Mouse (Mus musculus) layer of hippocampus, adult 9-11 months (tissue): ENCODE results near the gene Ralb.
A peak's percentile ranks its signal among the peaks of the same experiment; 100 is the strongest.

Source experiments
- DNase-seq: peaks from one replicate; pipeline ENCODE4 v3.0.0; 2022

Gene Ralb

GRCm38 (mm10) chr1:119443591-119444350 lies 60.8 kb downstream of the Ralb start:
- no peak for DNase-seq

DNA sequence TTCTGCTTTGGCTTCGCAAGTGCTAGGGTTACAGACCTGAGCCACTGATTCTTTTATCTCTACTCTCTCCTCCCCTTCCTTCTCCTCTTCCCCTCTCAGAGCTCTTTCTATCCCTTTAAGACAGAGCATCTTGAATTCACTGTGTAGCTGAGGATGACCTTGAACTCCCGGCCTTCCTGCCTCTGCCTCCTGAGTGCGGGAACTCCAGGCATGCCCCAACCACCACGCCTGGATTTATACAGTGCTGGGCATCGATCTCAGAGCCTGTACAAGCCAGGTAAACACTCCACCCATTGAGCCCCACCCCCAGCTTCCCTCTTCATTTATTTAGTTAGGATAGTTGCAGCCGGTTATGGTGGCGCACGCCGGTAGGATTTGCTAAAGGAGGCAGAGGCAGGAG lies 61.7 kb downstream of the Ralb start:
- no peak for DNase-seq

DNA sequence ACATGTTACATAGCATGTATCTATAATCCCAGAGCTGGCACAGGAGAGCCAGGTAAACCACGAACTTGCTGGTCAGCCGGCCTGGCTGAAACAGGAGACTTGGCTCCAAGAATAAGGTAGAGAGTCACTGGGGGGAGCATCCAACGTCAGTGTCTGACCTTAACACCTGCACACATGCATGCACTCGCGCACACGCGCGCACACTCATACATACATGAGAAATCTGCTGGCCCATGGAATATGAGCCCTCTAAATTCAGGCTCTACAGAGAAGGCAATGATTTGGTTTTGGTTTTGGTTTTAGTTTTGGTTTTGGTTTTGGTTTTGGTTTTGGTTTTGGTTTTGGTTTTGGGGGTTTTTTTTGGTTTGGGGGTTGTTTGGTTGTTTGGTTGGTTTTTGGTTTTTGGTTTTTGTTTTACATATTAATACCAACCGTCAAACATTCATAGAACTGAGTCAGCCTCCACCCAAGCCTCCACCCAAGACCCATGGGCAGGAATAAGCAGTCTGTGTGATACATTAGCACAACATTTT lies 66.4 kb downstream of the Ralb start:
- no peak for DNase-seq

DNA sequence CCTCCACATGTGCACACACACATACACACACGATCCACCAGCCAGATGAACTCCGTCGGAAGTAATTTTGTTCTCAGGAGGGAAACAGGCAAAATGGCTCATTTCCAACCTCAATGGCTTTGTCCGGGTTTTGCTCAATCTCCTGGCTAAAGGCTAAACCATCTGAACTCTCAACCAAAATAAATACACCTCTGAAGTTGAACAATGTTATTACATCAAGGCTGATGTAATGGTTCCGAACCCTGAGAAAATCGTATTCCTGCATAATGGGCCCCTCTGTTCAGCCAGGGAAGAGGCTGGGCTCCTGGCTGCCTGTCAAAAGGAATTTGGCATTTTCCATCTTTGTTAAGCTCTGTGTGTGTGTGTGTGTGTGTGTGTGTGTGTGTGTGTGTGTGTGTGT lies 67.2 kb downstream of the Ralb start:
- DNase-seq: no peak

DNA sequence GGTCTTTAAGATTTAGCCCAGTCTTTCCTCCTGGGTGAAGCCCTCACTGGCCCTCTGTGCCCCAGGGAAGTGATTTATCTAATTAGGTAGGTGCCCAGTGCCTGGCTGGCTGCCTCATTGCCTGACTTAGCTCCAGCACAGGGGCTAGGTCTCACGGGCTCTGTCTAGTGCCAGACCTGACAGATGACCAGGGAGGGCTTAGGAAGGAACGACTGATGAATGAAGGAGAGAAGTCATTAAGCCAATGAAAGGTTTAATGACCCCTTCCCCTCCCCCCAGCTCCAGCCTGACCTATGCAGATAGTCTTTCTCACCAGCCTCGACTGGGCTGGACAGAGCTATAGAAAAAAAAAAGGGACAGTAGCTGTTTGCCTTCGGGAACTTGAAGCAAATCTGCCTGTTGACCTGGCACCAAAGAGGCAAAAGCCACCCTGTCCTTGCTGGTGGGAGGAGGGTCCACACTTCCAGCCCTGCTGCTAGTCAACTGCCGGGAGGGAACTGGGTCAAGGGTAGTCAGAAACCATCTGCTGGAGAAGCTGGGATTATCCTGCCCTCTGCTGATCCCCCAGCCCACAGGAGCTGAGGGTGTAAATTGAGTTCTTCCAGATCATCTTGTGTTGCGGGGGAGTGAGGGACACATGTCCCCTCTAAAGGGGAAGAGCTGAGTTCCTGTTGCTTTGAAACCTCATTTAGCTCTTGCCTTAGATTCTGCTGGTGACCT lies 80.3 kb downstream of the Ralb start:
- no peak for DNase-seq

DNA sequence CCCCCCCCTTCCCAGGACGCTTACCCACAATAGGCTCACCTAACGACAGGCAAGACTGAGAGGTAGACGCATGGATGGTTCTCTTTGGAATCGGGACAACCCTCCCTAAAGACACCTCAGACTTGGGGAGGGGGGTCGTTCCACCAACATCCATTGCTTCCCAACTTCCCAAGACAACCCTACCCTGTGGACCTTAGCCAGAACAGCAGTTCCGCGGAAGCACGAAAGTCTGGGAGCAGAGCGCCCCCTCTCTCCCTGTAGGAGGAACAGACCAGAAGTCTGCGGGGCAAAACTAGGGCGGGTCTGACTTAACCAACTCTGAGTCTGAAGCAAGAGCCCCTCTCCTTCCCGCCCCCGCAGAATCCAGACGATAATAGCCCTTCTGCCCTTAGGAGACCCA lies 81.1 kb downstream of the Ralb start:
- DNase-seq: peak; percentile 31

GRCm38 (mm10) chr1:119422460-119423015 lies 82.1 kb downstream of the Ralb start:
- no peak for DNase-seq

DNA sequence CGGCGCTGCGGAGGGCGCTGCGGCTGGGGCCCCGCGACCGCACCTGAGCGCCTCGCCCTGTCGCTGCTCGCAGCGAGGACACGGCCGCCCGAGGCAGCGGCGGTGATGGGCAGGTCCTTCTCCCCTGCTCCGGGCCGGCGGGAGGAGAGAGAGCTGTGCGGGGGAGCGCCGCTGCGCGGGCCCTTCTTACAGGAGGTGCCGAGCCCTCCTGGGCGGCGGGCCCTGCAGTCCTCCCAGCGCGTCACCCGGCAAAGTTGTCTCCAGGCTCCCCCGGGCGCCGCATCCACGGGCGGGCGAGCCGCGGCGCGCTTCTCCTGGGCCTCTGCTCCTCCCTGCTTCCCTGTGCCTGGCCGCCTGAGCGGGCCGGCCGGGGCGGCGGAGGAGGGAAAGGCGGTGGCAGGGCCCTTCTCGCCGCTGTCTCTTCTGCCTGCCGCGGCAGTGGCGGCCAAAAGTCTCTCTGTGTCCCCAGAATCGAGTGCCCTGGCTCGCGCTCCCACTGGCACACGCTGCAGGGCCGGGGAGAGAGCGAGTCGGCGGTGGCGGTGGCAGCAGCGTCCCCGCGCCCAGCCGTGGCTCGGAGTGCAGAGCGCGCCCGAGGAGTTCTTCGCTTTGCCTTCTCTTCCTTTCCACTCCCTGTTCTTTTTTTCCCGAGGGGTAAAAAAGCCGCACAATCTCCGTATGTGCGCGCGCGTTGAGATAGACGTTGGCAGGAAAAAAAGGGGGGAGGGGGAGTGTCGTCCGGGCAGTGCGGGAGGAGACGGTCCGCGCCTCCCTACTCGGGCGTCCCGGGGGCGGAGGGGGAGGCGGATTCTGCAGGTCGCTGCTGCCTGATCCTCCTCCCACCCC lies 82.8 kb downstream of the Ralb start, which contains the start of gene Inhbb:
TSS of gene Inhbb (minus strand) at position 673 of the 846 bp plus-strand sequence.
- DNase-seq: no peak

DNA sequence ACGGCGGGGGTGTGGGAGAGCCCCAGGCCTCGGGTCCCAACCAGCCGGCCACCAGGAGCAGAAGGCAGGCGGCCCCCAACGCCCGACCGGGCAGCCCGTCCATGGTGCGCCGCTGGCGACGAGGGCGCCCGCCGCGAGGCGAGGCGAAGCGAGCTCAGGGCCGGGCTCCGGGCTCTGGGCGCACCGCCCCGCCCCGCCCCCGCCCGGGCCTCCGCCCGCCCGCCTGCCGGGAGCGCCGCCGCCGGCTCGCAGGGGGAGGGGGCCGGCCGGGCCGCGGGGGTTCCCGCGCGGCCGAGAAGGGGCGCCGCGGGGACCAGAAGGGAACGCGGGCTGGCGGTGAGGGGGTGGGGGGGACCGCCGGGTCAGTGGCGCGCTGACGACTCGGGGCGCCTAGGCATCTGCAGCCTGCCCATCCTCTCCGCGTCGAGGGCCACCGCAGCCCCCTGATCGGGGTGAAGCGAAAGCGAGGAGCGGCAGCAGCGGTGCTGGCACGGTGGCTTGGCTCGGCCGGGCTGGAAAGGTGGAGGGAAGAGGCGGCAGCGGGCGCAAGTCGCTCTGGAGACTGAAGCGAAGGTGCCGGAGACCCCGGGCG lies 83.5 kb downstream of the Ralb start:
- no peak for DNase-seq
